Mouse (Mus musculus) CH12.LX (cell line): ENCODE results near the gene Ep400. TPM values are rescaled to one million over a fixed set of nuclear protein-coding genes. Genes with fewer than 3 reads are reported as not detected.

Experiments
- DNase-seq: peaks from one replicate; pipeline ENCODE4 v3.0.0-alpha.2; 2013; ENCODE audit errors: extremely low read depth
- H3K27ac ChIP-seq: 2 replicates; pipeline ENCODE4 v1.5.1; 2012; ENCODE audit warnings: low read depth, mild to moderate bottlenecking, control low read depth, moderate library complexity; ENCODE audit not compliant: insufficient read depth
- H3K27me3 ChIP-seq: replicated peaks from 2 replicates; pipeline ENCODE3; 2012; ENCODE audit warnings: inconsistent platforms
- H3K36me3 ChIP-seq, 2 experiments: replicated peaks in 1 of 2; 2 replicates each; pipeline versions ENCODE3 to v1.6.1; 2012; ENCODE audit warnings: inconsistent platforms in 1 of 2, low read length in 1 of 2, mild to moderate bottlenecking in 1 of 2, mixed read lengths in 1 of 2, moderate library complexity in 1 of 2; ENCODE audit not compliant: control insufficient read depth in 1 of 2, insufficient read depth in 1 of 2
- H3K4me1 ChIP-seq, 2 experiments: 2 replicates each; pipeline ENCODE4 v1.6.1; 2012; ENCODE audit warnings: inconsistent platforms in 1 of 2, moderate library complexity in 1 of 2; ENCODE audit not compliant: insufficient read depth in 2 of 2, control insufficient read depth in 1 of 2
- H3K4me2 ChIP-seq: 2 replicates; pipeline ENCODE4 v1.6.1; 2012; ENCODE audit warnings: low read depth, mild to moderate bottlenecking, control low read depth; ENCODE audit not compliant: poor library complexity, insufficient read depth, severe bottlenecking
- H3K4me3 ChIP-seq, 3 experiments: fragments of 150-350 bp in 1 of 3; sonication (generic) in 1 of 3; replicated peaks in 1 of 3; 2 replicates each; pipeline versions ENCODE3 to v1.5.1; 2011 to 2012; ENCODE audit warnings: low read depth in 2 of 3, low read length in 2 of 3, mild to moderate bottlenecking in 2 of 3, moderate library complexity in 2 of 3, control low read depth in 1 of 3, improper control_type of control experiment in 1 of 3, inconsistent platforms in 1 of 3, mixed read lengths in 1 of 3; ENCODE audit not compliant: poor library complexity in 1 of 3
- H3K79me2 ChIP-seq: replicated peaks from 2 replicates; pipeline ENCODE4 v1.6.1; 2012; ENCODE audit warnings: mild to moderate bottlenecking, moderate library complexity; ENCODE audit not compliant: control insufficient read depth, poor library complexity, insufficient read depth, severe bottlenecking; ENCODE audit errors: extremely low read depth
- H3K9ac ChIP-seq: 2 replicates; pipeline ENCODE4 v1.6.1; 2012; ENCODE audit warnings: low read depth, mild to moderate bottlenecking, control low read depth, moderate library complexity; ENCODE audit not compliant: insufficient read depth
- H3K9me3 ChIP-seq: replicated peaks from 2 replicates; pipeline ENCODE3; 2012; ENCODE audit warnings: low read length, inconsistent platforms, mixed read lengths
- BHLHE40 ChIP-seq: IDR thresholded peaks from 2 replicates; pipeline ENCODE4 v1.6.1; 2011; ENCODE audit warnings: mild to moderate bottlenecking, low read depth, low read length, improper control_type of control experiment
- CHD2 ChIP-seq: IDR thresholded peaks from 2 replicates; pipeline ENCODE4 v1.6.1; 2011; ENCODE audit warnings: low read length, improper control_type of control experiment
- ELF1 ChIP-seq: IDR thresholded peaks from 2 replicates; pipeline ENCODE4 v1.6.1; 2014; ENCODE audit warnings: low read depth, mild to moderate bottlenecking, inconsistent platforms, low read length, improper control_type of control experiment
- EP300 ChIP-seq: IDR thresholded peaks from 2 replicates; pipeline ENCODE4 v1.6.1; 2011; ENCODE audit warnings: low read length, improper control_type of control experiment
- ETS1 ChIP-seq: conservative IDR thresholded peaks from 2 replicates; pipeline ENCODE4 v1.6.1; 2012; ENCODE audit warnings: low read depth, mild to moderate bottlenecking, inconsistent platforms, low read length, improper control_type of control experiment, moderate library complexity
- HCFC1 ChIP-seq: IDR thresholded peaks from 2 replicates; pipeline ENCODE4 v1.6.1; 2012; ENCODE audit warnings: low read depth, mild to moderate bottlenecking, inconsistent platforms, low read length, improper control_type of control experiment
- JUN ChIP-seq: IDR thresholded peaks from 2 replicates; pipeline ENCODE4 v1.6.1; 2011; ENCODE audit warnings: low read depth, mild to moderate bottlenecking, low read length, improper control_type of control experiment, moderate library complexity; ENCODE audit not compliant: insufficient read depth
- KAT2A ChIP-seq: IDR thresholded peaks from 2 replicates; pipeline ENCODE4 v1.6.1; 2012; ENCODE audit warnings: low read length, improper control_type of control experiment, inconsistent platforms; ENCODE audit not compliant: insufficient replicate concordance
- MAX ChIP-seq: IDR thresholded peaks from 2 replicates; pipeline ENCODE4 v1.6.1; 2011; ENCODE audit warnings: low read length, improper control_type of control experiment
- NRF1 ChIP-seq: IDR thresholded peaks from 2 replicates; pipeline ENCODE4 v1.6.1; 2014; ENCODE audit warnings: low read depth, mild to moderate bottlenecking, inconsistent platforms, low read length, improper control_type of control experiment, moderate library complexity
- PAX5 ChIP-seq: IDR thresholded peaks from 2 replicates; pipeline ENCODE4 v1.6.1; 2012; ENCODE audit warnings: low read length, inconsistent platforms, mixed read lengths
- POLR2A ChIP-seq: IDR thresholded peaks from 2 replicates; pipeline ENCODE4 v1.6.1; 2011; ENCODE audit warnings: low read depth, mild to moderate bottlenecking, improper control_type of control experiment, low read length
- POLR2AphosphoS2 ChIP-seq: IDR thresholded peaks from 2 replicates; pipeline ENCODE4 v1.6.1; 2011; ENCODE audit warnings: low read depth, low read length, improper control_type of control experiment
- SIN3A ChIP-seq: IDR thresholded peaks from 2 replicates; pipeline ENCODE4 v1.6.1; 2012; ENCODE audit warnings: low read length, improper control_type of control experiment, inconsistent platforms
- SMC3 ChIP-seq: IDR thresholded peaks from 2 replicates; pipeline ENCODE4 v1.6.1; 2011; ENCODE audit warnings: low read depth, low read length, improper control_type of control experiment
- TBP ChIP-seq: conservative IDR thresholded peaks from 2 replicates; pipeline ENCODE4 v1.6.1; 2011; ENCODE audit warnings: low read depth, low read length, improper control_type of control experiment
- TCF12 ChIP-seq: IDR thresholded peaks from 2 replicates; pipeline ENCODE4 v1.6.1; 2014; ENCODE audit warnings: low read depth, mild to moderate bottlenecking, inconsistent platforms, low read length, improper control_type of control experiment
- USF1 ChIP-seq: IDR thresholded peaks from 2 replicates; pipeline ENCODE4 v1.6.1; 2014; ENCODE audit warnings: low read depth, mild to moderate bottlenecking, inconsistent platforms, low read length, improper control_type of control experiment
- USF2 ChIP-seq: conservative IDR thresholded peaks from 2 replicates; pipeline ENCODE4 v1.6.1; 2011; ENCODE audit warnings: low read depth, low read length, improper control_type of control experiment
- ZKSCAN1 ChIP-seq: IDR thresholded peaks from 2 replicates; pipeline ENCODE4 v1.6.1; 2012; ENCODE audit warnings: low read depth, inconsistent platforms, low read length, improper control_type of control experiment, borderline replicate concordance
- dilution Hi-C: fragments of 300-500 bp; cut with MboI; formaldehyde crosslinking; loops from 2 replicates; pipeline ENCODE4 v1.14.3; 2020; ENCODE audit warnings: low sequenced_read_pairs; ENCODE audit not compliant: extremely low pct_unique_long_range_greater_than_20kb, extremely low pct_ligation_motif_present
- in situ Hi-C: fragments of 300-500 bp; cut with MboI; formaldehyde crosslinking; loops from 3 replicates; pipeline ENCODE4 v1.14.3; 2019; ENCODE audit warnings: low sequenced_read_pairs, low pct_ligation_motif_present, low pct_unique_long_range_greater_than_20kb, mixed read lengths
- polyA plus RNA-seq: library from polyadenylated mRNA; unstranded; fragments of >175 nt; gene quantifications from 2 replicates; pipeline ENCODE4 v1.2.1, GENCODE M21; 2012; ENCODE audit warnings: low read depth; ENCODE audit not compliant: insufficient read length
- total RNA-seq, 2 experiments: library from RNA; depleted of rRNA; stranded (reverse); fragments of 300-350 nt in 1 of 2; fragments of >200 nt in 1 of 2; gene quantifications; 2 replicates each; pipeline ENCODE4 v1.2.3; 2012 to 2014

Gene Ep400
- total and polyA plus RNA-seq, 3 experiments = 12.1 to 55.8 (median 28.6) TPM

DNA sequence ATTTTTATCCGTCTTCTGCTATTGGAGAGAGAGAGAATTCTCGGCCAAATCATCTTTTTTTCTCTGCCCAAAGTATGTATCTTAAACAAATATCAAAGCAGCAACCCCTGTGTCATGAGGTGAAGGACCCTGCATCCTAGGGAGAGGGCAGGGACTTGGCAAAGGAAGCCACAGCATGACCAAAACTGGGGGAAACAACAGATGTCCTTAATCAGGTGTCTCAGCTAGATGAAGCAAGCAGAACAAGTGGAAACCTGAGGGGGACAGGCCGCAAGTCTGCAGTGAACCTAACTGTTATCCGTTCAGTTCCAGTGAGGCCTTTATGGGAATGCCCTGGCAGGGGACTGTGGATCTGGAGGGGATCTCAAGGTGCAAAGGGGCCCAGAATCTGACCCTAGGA, 36.9 kb upstream of the Ep400 start:
- TF ChIP-seq SMC3 (no peak), TCF12 (0 out of 2 replicates have a peak, but pooled peaks have one; percentile 15), EP300 (no peak), POLR2AphosphoS2 (no peak)
- 0 out of 2 replicates have a peak, but pooled peaks cover 4% of the 10 kb centered on the region for H3K79me2 ChIP-seq
- H3K9me3 ChIP-seq = no peaks in the 10 kb centered on the region
- dilution Hi-C loops = no loop called here
- peak overlapping the region in 2 of 3 experiments; percentile 79 to 95 for H3K4me3 ChIP-seq
- H3K27ac ChIP-seq = peak overlapping the region; percentile 56; the same call in 1 of the 2 replicates
- H3K4me2 ChIP-seq = peak overlapping the region; percentile 92
- in situ Hi-C loops = no loop called here
- peak overlapping the region; percentile 22; the same call in 1 of the 2 replicates for H3K9ac ChIP-seq
- peaks cover 12 to 39% of the 10 kb centered on the region in 2 experiments for H3K4me1 ChIP-seq
- DNase-seq = no peak
- peaks cover 2 to 26% of the 10 kb centered on the region in 2 experiments for H3K36me3 ChIP-seq
- H3K27me3 ChIP-seq = no peaks in the 10 kb centered on the region

DNA sequence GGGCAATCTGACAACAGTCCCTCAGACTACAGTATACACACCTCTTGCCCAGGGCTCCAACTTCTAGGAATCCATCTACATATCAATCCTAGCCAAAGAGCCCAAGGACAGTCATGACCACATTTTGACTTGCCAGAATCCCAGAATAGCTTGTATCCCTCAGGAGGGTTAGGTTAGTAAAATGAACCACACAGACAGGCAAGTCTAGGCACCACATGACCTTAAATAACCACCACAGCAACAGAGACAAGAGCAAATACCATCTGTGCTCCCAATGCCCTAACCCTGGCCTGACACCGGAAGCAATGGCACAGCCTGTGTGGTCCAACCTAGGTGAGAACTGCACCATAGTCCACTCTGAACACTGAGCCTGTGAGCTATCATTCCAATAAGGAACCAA, 36.2 kb upstream of the Ep400 start:
- no peak overlapping the region for H3K27ac ChIP-seq
- dilution Hi-C loops (no loop called here), in situ Hi-C loops (no loop called here)
- H3K9ac ChIP-seq = no peak overlapping the region
- no peak for DNase-seq
- peaks cover 2 to 34% of the 10 kb centered on the region in 2 experiments for H3K36me3 ChIP-seq
- no peaks in the 10 kb centered on the region for H3K27me3 ChIP-seq
- H3K4me1 ChIP-seq = peaks cover 12 to 39% of the 10 kb centered on the region in 2 experiments
- no peak overlapping the region for H3K4me3 ChIP-seq
- 0 out of 2 replicates have a peak, but pooled peaks cover 4% of the 10 kb centered on the region for H3K79me2 ChIP-seq
- H3K4me2 ChIP-seq = peak overlapping the region; percentile 9; the same call in 1 of the 2 replicates
- H3K9me3 ChIP-seq = no peaks in the 10 kb centered on the region
- no peak for TF ChIP-seq ELF1
- no peak for TF ChIP-seq TBP
- no peak for TF ChIP-seq PAX5
- TF ChIP-seq SMC3 = no peak
- TF ChIP-seq CHD2 = no peak
- TF ChIP-seq NRF1 = no peak
- TF ChIP-seq KAT2A = no peak
- no peak for TF ChIP-seq SIN3A
- TF ChIP-seq ETS1 = no peak
- no peak for TF ChIP-seq MAX
- TF ChIP-seq ZKSCAN1 = no peak
- TF ChIP-seq USF1 = no peak
- no peak for TF ChIP-seq TCF12
- no peak for TF ChIP-seq POLR2AphosphoS2
- TF ChIP-seq HCFC1 = no peak
- TF ChIP-seq EP300 = no peak
- TF ChIP-seq POLR2A = no peak
- TF ChIP-seq BHLHE40 = no peak
- no peak for TF ChIP-seq JUN
- TF ChIP-seq USF2 = no peak
